Mouse (Mus musculus): ENCODE measurements around the gene Kcnq1. TPM values are rescaled to one million over a fixed set of nuclear protein-coding genes. Genes with fewer than 3 reads are reported as not detected.

The Kcnq1 gene
- total RNA-seq, 1 experiment = 0.22 TPM

- H3K27ac ChIP-seq (ENCODE audit: insufficient read depth, low read depth, low read length, poor library complexity, severe bottlenecking) = no peak overlapping the region
- H3K9ac ChIP-seq (ENCODE audit: insufficient read depth, low read depth, low read length, poor library complexity, severe bottlenecking) = no peak overlapping the region
- no peak for DNase-seq (ENCODE audit: low read depth, low spot score)
Measured at GRCm38 (mm10) chr7:143186378-143186777, 80.2 kb downstream of the Kcnq1 start.

GRCm38 (mm10) chr7:143187181-143187580, 81.0 kb downstream of the Kcnq1 start:
- no peak for DNase-seq (ENCODE audit: low read depth, low spot score)
- no peaks in the 10 kb centered on the region for H3K9me3 ChIP-seq (ENCODE audit: control insufficient read depth, insufficient read depth, low read depth, low read length)
- no peaks in the 10 kb centered on the region for H3K36me3 ChIP-seq (ENCODE audit: control insufficient read depth, insufficient read depth, low read length, poor library complexity, severe bottlenecking)
- no peak overlapping the region for H3K9ac ChIP-seq (ENCODE audit: insufficient read depth, low read depth, low read length, poor library complexity, severe bottlenecking)
- no peaks in the 10 kb centered on the region for H3K4me1 ChIP-seq (ENCODE audit: control insufficient read depth in 2 of 2, insufficient read depth in 2 of 2, low read length in 2 of 2, poor library complexity in 1 of 2)
- no peak overlapping the region for H3K4me3 ChIP-seq (ENCODE audit: insufficient read depth in 1 of 2, low read depth in 1 of 2, low read length in 2 of 2, poor library complexity in 1 of 2, severe bottlenecking in 1 of 2)
- no peak overlapping the region for H3K27ac ChIP-seq (ENCODE audit: insufficient read depth, low read depth, low read length, poor library complexity, severe bottlenecking)
- no peak for TF ChIP-seq CHD2 (IDR thresholded peaks at IDR 0.05; ENCODE audit: low read depth, low read length)
- TF ChIP-seq HCFC1 (IDR thresholded peaks at IDR 0.05; ENCODE audit: borderline replicate concordance, insufficient read depth, low read length) = no peak
- no peak for TF ChIP-seq MAFK (IDR thresholded peaks at IDR 0.05; ENCODE audit: insufficient read depth, low read depth, low read length)
- TF ChIP-seq ZNF384 (IDR thresholded peaks at IDR 0.05; ENCODE audit: low read depth, low read length) = no peak
- no peak for TF ChIP-seq ZC3H11A (IDR thresholded peaks at IDR 0.05; ENCODE audit: borderline replicate concordance, low read depth, low read length)
- in situ Hi-C loops (cut with MboI; ENCODE audit: low sequenced_read_pairs in 2 of 2, unreplicated experiment in 2 of 2) = no loop called here

More at GRCm38 (mm10) chr7:143186378-143186777, 80.2 kb downstream of the Kcnq1 start:
- H3K4me1 ChIP-seq (ENCODE audit: control insufficient read depth in 2 of 2, insufficient read depth in 2 of 2, low read length in 2 of 2, poor library complexity in 1 of 2) = no peaks in the 10 kb centered on the region
- TF ChIP-seq ZC3H11A (IDR thresholded peaks at IDR 0.05; ENCODE audit: borderline replicate concordance, low read depth, low read length) = no peak
- TF ChIP-seq HCFC1 (IDR thresholded peaks at IDR 0.05; ENCODE audit: borderline replicate concordance, insufficient read depth, low read length) = no peak
- TF ChIP-seq MAFK (IDR thresholded peaks at IDR 0.05; ENCODE audit: insufficient read depth, low read depth, low read length) = no peak
- TF ChIP-seq CHD2 (IDR thresholded peaks at IDR 0.05; ENCODE audit: low read depth, low read length) = no peak
- TF ChIP-seq ZNF384 (IDR thresholded peaks at IDR 0.05; ENCODE audit: low read depth, low read length) = no peak
- no peaks in the 10 kb centered on the region for H3K9me3 ChIP-seq (ENCODE audit: control insufficient read depth, insufficient read depth, low read depth, low read length)
- H3K4me3 ChIP-seq (ENCODE audit: insufficient read depth in 1 of 2, low read depth in 1 of 2, low read length in 2 of 2, poor library complexity in 1 of 2, severe bottlenecking in 1 of 2) = no peak overlapping the region
- in situ Hi-C loops (cut with MboI; ENCODE audit: low sequenced_read_pairs in 2 of 2, unreplicated experiment in 2 of 2) = no loop called here
- no peaks in the 10 kb centered on the region for H3K36me3 ChIP-seq (ENCODE audit: control insufficient read depth, insufficient read depth, low read length, poor library complexity, severe bottlenecking)

GRCm38 (mm10) chr7:143188589-143188988, 82.4 kb downstream of the Kcnq1 start:
- no peaks in the 10 kb centered on the region for H3K4me1 ChIP-seq (ENCODE audit: control insufficient read depth in 2 of 2, insufficient read depth in 2 of 2, low read length in 2 of 2, poor library complexity in 1 of 2)
- H3K9me3 ChIP-seq (ENCODE audit: control insufficient read depth, insufficient read depth, low read depth, low read length) = no peaks in the 10 kb centered on the region
- H3K36me3 ChIP-seq (ENCODE audit: control insufficient read depth, insufficient read depth, low read length, poor library complexity, severe bottlenecking) = no peaks in the 10 kb centered on the region
- no peak for TF ChIP-seq MAFK (IDR thresholded peaks at IDR 0.05; ENCODE audit: insufficient read depth, low read depth, low read length)
- no peak for TF ChIP-seq CHD2 (IDR thresholded peaks at IDR 0.05; ENCODE audit: low read depth, low read length)
- TF ChIP-seq ZC3H11A (IDR thresholded peaks at IDR 0.05; ENCODE audit: borderline replicate concordance, low read depth, low read length) = no peak
- no peak for TF ChIP-seq HCFC1 (IDR thresholded peaks at IDR 0.05; ENCODE audit: borderline replicate concordance, insufficient read depth, low read length)
- TF ChIP-seq ZNF384 (IDR thresholded peaks at IDR 0.05; ENCODE audit: low read depth, low read length) = no peak
- in situ Hi-C loops (cut with MboI; ENCODE audit: low sequenced_read_pairs in 2 of 2, unreplicated experiment in 2 of 2) = no loop called here
- no peak overlapping the region for H3K27ac ChIP-seq (ENCODE audit: insufficient read depth, low read depth, low read length, poor library complexity, severe bottlenecking)
- no peak overlapping the region for H3K9ac ChIP-seq (ENCODE audit: insufficient read depth, low read depth, low read length, poor library complexity, severe bottlenecking)
- no peak for DNase-seq (ENCODE audit: low read depth, low spot score)
- H3K4me3 ChIP-seq (ENCODE audit: insufficient read depth in 1 of 2, low read depth in 1 of 2, low read length in 2 of 2, poor library complexity in 1 of 2, severe bottlenecking in 1 of 2) = no peak overlapping the region

- in situ Hi-C loops (cut with MboI; ENCODE audit: low sequenced_read_pairs in 2 of 2, unreplicated experiment in 2 of 2) = no loop called here
- no peak overlapping the region for H3K27ac ChIP-seq (ENCODE audit: insufficient read depth, low read depth, low read length, poor library complexity, severe bottlenecking)
Measured at GRCm38 (mm10) chr7:143189965-143190722, 84.0 kb downstream of the Kcnq1 start.

More at GRCm38 (mm10) chr7:143189965-143190722, 84.0 kb downstream of the Kcnq1 start:
- H3K4me1 ChIP-seq (ENCODE audit: control insufficient read depth in 2 of 2, insufficient read depth in 2 of 2, low read length in 2 of 2, poor library complexity in 1 of 2) = no peaks in the 10 kb centered on the region
- no peak for DNase-seq (ENCODE audit: low read depth, low spot score)
- H3K9me3 ChIP-seq (ENCODE audit: control insufficient read depth, insufficient read depth, low read depth, low read length) = no peaks in the 10 kb centered on the region
- no peaks in the 10 kb centered on the region for H3K36me3 ChIP-seq (ENCODE audit: control insufficient read depth, insufficient read depth, low read length, poor library complexity, severe bottlenecking)
- H3K4me3 ChIP-seq (ENCODE audit: insufficient read depth in 1 of 2, low read depth in 1 of 2, low read length in 2 of 2, poor library complexity in 1 of 2, severe bottlenecking in 1 of 2) = no peak overlapping the region
- TF ChIP-seq HCFC1 (IDR thresholded peaks at IDR 0.05; ENCODE audit: borderline replicate concordance, insufficient read depth, low read length) = no peak
- TF ChIP-seq ZNF384 (IDR thresholded peaks at IDR 0.05; ENCODE audit: low read depth, low read length) = no peak
- TF ChIP-seq ZC3H11A (IDR thresholded peaks at IDR 0.05; ENCODE audit: borderline replicate concordance, low read depth, low read length) = no peak
- TF ChIP-seq MAFK (IDR thresholded peaks at IDR 0.05; ENCODE audit: insufficient read depth, low read depth, low read length) = no peak
- TF ChIP-seq CHD2 (IDR thresholded peaks at IDR 0.05; ENCODE audit: low read depth, low read length) = no peak
- H3K9ac ChIP-seq (ENCODE audit: insufficient read depth, low read depth, low read length, poor library complexity, severe bottlenecking) = no peak overlapping the region

Measured in ES-E14 (cell line).